Mouse (Mus musculus) forebrain, embryonic 14.5 days (tissue): ENCODE measurements around the gene Hesx1. TPM values are rescaled to one million over a fixed set of nuclear protein-coding genes. Genes with fewer than 3 reads are reported as not detected.

Source experiments
- ATAC-seq: fragments of 200-750 bp; cut with Nextera tagmentation; 2 replicates; pipeline ENCODE4 v1.8.0; 2017; ENCODE audit warnings: mild to moderate bottlenecking, moderate library complexity
- DNase-seq: peaks from one replicate; pipeline ENCODE4 v3.0.0-alpha.2; 2015; ENCODE audit warnings: low spot score
- H3K27ac ChIP-seq: fragments of 300-500 bp; sonication (generic); 2 replicates; pipeline ENCODE4 v1.5.1; 2014; ENCODE audit warnings: low read depth, mild to moderate bottlenecking, control low read depth, low read length, moderate library complexity
- H3K27me3 ChIP-seq: fragments of 300-500 bp; sonication (generic); replicated peaks from 2 replicates; pipeline ENCODE4 v1.6.1; 2014; ENCODE audit warnings: low read length, control low read depth, mixed read lengths; ENCODE audit not compliant: control insufficient read depth, insufficient read depth
- H3K36me3 ChIP-seq: fragments of 300-500 bp; sonication (generic); 2 replicates; pipeline ENCODE4 v1.6.1; 2014; ENCODE audit warnings: low read length, control low read depth; ENCODE audit not compliant: control insufficient read depth, insufficient read depth
- H3K4me1 ChIP-seq: fragments of 300-500 bp; sonication (generic); 2 replicates; pipeline ENCODE4 v1.6.1; 2014; ENCODE audit warnings: antibody characterized with exemption, low read length, control low read depth; ENCODE audit not compliant: control insufficient read depth, insufficient read depth
- H3K4me2 ChIP-seq: fragments of 300-500 bp; sonication (generic); 2 replicates; pipeline ENCODE4 v1.6.1; 2014; ENCODE audit warnings: mild to moderate bottlenecking, control low read depth, low read length
- H3K4me3 ChIP-seq: fragments of 300-500 bp; sonication (generic); 2 replicates; pipeline ENCODE4 v1.5.1; 2014; ENCODE audit warnings: low read depth, low read length, control low read depth
- H3K9ac ChIP-seq: fragments of 300-500 bp; sonication (generic); 2 replicates; pipeline ENCODE4 v1.6.1; 2014; ENCODE audit warnings: mild to moderate bottlenecking, low read length, control low read depth, moderate library complexity
- H3K9me3 ChIP-seq: fragments of 300-500 bp; sonication (generic); replicated peaks from 2 replicates; pipeline ENCODE4 v1.6.1; 2016; ENCODE audit warnings: low read length, control low read depth, mixed read lengths; ENCODE audit not compliant: control insufficient read depth
- WGBS: fragments of 180-500 bp; shearing (Covaris S2); extraction: QIAGEN DNeasy Blood & Tissue Kit; methylation state at CpG from one replicate; pipeline ENCODE4 v1.1.7; 2014; 5-methylcytosine and 5-hydroxymethylcytosine counted together
- polyA plus RNA-seq: library from polyadenylated mRNA; unstranded; fragments of >200 nt; fragmentation: Nextera tagmentation; extraction: Ambion mirVana; gene quantifications from 2 replicates; pipeline ENCODE4 v1.2.1, GENCODE M21; 2014

Gene Hesx1
- polyA plus RNA-seq, 1 experiment from 2014 or later, result not detected

DNA sequence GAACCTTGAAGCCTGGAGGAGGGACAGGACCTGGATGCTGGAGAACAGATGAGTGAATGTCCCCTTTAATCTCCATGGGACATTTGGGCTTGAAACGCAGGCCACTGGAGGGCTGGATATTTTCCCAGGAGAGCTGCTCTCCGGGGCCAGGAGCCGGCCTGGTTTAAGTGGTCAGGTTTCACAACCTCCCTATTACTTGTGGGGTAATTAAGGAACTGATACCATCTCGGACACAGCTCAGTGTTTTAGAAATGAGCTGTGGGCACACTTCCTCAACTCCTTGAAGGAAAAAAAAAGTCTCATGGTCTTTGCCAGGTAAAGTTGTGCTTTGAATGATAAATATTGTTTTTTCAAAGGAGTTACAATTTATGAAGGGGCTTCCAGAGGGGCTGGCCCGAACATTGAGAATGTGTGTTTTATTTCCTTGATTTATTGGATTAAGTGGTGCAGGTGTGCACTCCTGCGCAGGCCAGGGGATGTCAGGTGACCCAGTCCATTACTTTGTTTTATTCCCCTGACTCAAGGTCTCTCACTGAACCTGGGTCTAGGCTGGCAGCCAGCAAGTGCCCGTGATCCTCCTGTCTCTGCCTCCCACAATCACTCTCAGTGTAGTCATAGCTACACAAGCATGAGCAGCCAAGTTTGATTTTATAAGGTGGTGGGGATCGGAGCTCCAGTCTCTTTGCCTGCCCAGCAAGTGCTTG is 48.2 kb downstream of the Hesx1 start:
- no peaks in the 10 kb centered on the region for H3K36me3 ChIP-seq
- H3K4me3 ChIP-seq, result no peak overlapping the region
- ATAC-seq (no peak), DNase-seq (no peak)
- no peak overlapping the region for H3K9ac ChIP-seq
- peaks cover 2% of the 10 kb centered on the region; the same call in 1 of the 2 replicates for H3K4me1 ChIP-seq
- H3K27me3 ChIP-seq, result peaks cover 8% of the 10 kb centered on the region; the same call in 1 of the 2 replicates
- H3K9me3 ChIP-seq, result no peaks in the 10 kb centered on the region
- WGBS, result 48% methylated on average over 8 of the region's 8 CpGs
- no peak overlapping the region for H3K27ac ChIP-seq
- no peak overlapping the region for H3K4me2 ChIP-seq

DNA sequence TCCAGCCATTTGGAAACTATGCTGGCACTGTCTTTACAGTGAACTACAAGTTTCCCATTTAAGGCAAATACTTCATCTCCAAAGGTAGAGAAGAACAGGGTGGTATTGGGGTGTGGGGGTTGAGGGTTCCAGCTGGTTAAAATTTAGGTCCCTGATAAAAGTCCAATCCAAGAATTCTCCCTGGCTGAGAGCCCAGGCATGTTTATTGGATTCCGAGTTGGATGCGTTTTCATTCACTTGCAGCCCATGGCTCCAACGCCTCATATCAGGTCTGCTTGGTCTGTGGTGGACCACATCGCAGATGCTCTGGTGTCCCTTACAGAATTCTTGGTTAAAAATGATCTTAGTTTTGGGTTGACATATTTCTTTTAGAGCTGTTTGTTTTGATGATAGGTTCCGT is 49.2 kb downstream of the Hesx1 start:
- Histone ChIP-seq H3K4me3 (no peak overlapping the region), H3K4me2 (no peak overlapping the region), H3K9ac (no peak overlapping the region), H3K36me3 (no peaks in the 10 kb centered on the region), H3K4me1 (peaks cover 2% of the 10 kb centered on the region; the same call in 1 of the 2 replicates), H3K27me3 (peaks cover 8% of the 10 kb centered on the region; the same call in 1 of the 2 replicates), H3K9me3 (no peaks in the 10 kb centered on the region), H3K27ac (no peak overlapping the region)
- 55% methylated on average over 5 of the region's 5 CpGs for WGBS
- no peak for DNase-seq
- no peak for ATAC-seq

DNA sequence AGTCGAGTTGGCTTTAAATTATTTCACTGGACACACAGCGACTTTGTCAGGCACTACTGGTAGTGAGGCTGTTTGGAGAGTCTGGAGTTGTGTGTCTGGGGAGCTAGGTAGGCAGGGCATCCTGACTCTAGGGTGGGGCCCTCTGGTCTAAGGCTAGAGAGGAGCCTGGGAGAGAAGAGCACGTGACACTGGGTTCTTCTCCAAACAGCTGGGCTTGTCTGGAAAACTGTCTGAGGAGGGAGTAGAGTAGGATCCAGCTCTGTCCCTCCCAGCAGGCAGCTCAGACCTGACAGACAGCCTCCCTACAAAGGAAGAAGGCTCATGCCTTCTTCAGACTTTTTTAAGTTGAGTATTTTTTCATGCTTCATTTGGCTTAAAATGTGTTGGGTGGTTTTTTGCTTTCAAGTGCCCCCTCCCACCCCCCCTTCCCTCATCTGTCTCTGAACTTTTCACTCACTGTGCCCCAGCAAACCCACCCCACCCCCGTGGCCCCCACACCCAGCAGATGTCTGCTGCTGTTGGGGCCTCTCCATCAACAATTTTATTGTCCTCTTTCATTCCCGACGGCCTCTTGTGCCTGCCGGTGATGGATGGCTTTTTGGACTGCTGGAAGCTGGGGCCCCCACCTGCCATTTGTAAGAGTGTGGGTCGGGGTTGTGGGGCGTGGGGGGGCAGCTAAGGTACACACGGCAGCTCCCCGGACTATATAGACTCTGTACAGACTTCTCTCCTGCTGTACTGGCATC is 50.2 kb downstream of the Hesx1 start:
- 8% methylated on average over 11 of the region's 11 CpGs for WGBS
- no peaks in the 10 kb centered on the region for H3K9me3 ChIP-seq
- no peak overlapping the region for H3K27ac ChIP-seq
- no peak overlapping the region for H3K4me3 ChIP-seq
- H3K27me3 ChIP-seq, result peaks cover 8% of the 10 kb centered on the region; the same call in 1 of the 2 replicates
- peaks cover 6% of the 10 kb centered on the region; the same call in 1 of the 2 replicates for H3K4me1 ChIP-seq
- ATAC-seq (no peak), DNase-seq (no peak)
- H3K36me3 ChIP-seq, result no peaks in the 10 kb centered on the region
- H3K9ac ChIP-seq, result no peak overlapping the region
- no peak overlapping the region for H3K4me2 ChIP-seq

DNA sequence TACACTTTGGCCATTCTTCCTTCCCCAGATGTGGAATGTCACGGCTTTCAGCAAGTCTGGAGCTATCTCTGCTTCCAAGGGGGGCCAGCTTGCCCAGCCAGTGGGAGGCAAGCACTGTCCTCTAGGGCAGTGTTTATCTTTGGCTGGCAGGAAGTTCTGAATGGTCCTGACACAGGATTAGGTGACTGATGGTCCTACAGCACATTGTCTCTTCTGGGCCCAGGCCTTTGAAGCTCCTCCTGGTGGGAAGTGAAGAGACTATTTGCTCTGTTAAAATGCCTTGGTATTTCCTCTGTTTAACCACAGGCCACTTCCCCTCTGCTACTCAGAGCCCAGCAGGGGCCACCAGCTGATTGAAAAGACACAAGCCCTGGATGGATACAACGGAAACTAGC is 50.7 kb downstream of the Hesx1 start:
- H3K36me3 ChIP-seq, result no peaks in the 10 kb centered on the region
- 27% methylated on average over 2 of the region's 2 CpGs for WGBS
- H3K9ac ChIP-seq, result no peak overlapping the region
- H3K27ac ChIP-seq, result no peak overlapping the region
- no peaks in the 10 kb centered on the region for H3K9me3 ChIP-seq
- no peak for DNase-seq
- no peak overlapping the region for H3K4me2 ChIP-seq
- no peak for ATAC-seq
- peaks cover 8% of the 10 kb centered on the region; the same call in 1 of the 2 replicates for H3K4me1 ChIP-seq
- peaks cover 4% of the 10 kb centered on the region; the same call in 1 of the 2 replicates for H3K27me3 ChIP-seq
- H3K4me3 ChIP-seq, result no peak overlapping the region

DNA sequence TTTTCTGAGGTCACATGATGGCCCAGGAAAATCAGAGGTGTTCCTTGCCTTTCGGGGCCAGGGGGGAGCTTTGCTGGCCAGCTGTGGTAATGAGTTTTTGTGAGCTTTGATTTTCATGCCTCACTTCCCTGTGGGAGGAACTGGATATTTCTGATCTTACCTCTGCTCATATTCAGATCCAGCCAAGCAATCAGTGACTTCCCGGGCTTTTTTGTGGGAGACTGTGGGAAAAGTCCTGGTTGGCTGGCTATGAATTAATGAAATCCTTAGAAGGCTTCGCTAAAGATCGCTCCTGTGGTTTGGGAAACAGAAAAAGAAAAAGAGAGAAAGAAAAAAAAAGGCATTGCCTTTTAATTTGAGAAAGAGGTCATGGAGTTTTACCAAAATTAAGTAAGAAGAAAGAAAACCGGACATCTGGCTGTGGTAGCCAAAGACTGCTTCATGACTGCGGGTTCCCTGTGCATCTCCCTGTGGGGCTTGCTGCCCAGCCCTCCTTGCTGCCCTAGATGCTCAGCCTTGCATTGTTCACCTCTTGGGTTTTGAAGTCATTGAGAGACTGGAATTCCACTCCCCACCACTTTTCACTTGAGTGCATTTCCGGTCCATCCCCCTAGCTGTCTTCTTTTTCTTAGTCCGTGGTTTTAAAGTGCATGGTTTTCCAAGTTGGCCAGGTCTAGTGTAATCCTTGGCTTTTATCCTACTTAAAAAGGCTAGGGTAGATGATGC is 54.2 kb downstream of the Hesx1 start:
- Histone ChIP-seq H3K9me3 (no peaks in the 10 kb centered on the region), H3K27me3 (no peaks in the 10 kb centered on the region), H3K9ac (no peak overlapping the region), H3K36me3 (no peaks in the 10 kb centered on the region), H3K27ac (no peak overlapping the region), H3K4me2 (no peak overlapping the region), H3K4me1 (peaks cover 19% of the 10 kb centered on the region), H3K4me3 (no peak overlapping the region)
- no peak for DNase-seq
- no peak for ATAC-seq
- 14% methylated on average over 8 of the region's 8 CpGs for WGBS

DNA sequence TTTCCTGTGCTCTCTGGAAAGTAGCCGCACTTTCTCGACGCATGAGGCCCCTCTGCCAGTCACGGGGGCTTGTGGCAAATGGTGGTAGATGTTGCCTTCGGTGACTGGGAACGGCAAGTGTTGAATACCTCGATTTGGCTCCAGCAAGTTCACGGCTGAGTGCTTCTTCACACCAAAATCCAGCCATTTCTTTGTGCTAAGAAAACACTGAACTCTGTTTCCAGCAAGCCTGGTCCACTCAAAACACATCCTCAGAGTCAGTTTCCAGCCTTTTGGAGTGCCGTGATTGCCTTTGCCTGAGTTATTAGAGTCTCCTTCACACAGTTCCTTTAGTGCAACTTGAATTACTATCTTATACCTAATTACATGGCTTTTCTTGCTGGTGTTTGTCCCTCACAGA is 55.8 kb downstream of the Hesx1 start:
- Histone ChIP-seq H3K9me3 (no peaks in the 10 kb centered on the region), H3K4me1 (peaks cover 19% of the 10 kb centered on the region), H3K4me3 (no peak overlapping the region), H3K36me3 (no peaks in the 10 kb centered on the region), H3K4me2 (no peak overlapping the region), H3K27me3 (no peaks in the 10 kb centered on the region), H3K27ac (peak overlapping the region; percentile 48; the same call in 1 of the 2 replicates), H3K9ac (no peak overlapping the region)
- ATAC-seq (no peak), DNase-seq (peak; percentile 49)
- WGBS, result 5% methylated on average over 9 of the region's 9 CpGs

DNA sequence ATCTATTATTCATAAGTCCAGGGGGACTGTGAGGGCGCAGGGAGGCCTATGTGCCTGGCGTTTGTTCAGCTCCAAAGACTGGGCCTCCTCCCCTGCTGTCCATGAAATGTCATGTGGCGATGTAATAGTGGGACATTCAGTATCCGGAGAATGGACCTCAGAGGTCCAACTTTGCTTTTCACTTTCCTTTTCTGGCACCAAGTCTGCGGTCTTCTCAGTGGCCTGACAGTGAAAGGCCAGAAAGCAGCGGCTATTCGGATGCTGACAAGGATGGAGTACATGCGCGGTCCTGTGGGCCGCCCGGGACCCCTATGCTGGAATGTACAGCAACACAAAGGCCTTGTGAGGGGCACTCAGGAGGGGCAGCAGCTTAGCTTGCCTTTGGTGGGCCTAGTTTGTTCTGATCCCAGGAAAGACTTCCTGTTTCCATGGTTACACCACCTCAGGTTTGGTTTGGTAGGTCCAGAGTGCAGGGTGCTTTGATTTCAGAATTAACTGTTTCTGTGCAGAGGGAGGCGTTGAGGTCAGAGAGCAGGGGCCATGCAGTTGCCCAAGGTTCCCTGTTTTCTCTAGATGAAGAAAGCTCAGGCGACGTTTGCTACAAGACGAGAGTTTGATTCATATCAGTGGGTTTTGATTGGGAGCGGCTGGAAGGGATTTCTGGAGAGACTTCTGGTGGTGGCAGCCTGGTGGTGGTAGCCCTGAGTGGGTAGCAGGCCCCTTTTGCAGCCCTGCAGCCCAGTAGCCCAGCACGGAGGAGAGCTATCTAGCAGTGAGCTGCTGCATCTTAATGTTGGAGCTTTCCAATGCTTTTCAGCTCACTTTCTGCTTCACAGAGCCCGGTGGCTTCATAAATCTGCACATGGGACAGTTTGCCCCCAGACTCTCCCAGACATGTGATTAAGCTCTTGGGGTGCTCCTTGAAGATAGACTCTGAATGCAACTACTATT is 56.6 kb downstream of the Hesx1 start:
- peak overlapping the region; percentile 10; the same call in 1 of the 2 replicates for H3K4me2 ChIP-seq
- H3K27me3 ChIP-seq, result no peaks in the 10 kb centered on the region
- peak; percentile 48 for ATAC-seq
- peak overlapping the region; percentile 63 for H3K27ac ChIP-seq
- H3K4me3 ChIP-seq, result no peak overlapping the region
- WGBS, result 12% methylated on average over 18 of the region's 18 CpGs
- peak; percentile 34 for DNase-seq
- peaks cover 19% of the 10 kb centered on the region for H3K4me1 ChIP-seq
- H3K36me3 ChIP-seq, result no peaks in the 10 kb centered on the region
- H3K9me3 ChIP-seq, result no peaks in the 10 kb centered on the region
- H3K9ac ChIP-seq, result peak overlapping the region; percentile 10; the same call in 1 of the 2 replicates

DNA sequence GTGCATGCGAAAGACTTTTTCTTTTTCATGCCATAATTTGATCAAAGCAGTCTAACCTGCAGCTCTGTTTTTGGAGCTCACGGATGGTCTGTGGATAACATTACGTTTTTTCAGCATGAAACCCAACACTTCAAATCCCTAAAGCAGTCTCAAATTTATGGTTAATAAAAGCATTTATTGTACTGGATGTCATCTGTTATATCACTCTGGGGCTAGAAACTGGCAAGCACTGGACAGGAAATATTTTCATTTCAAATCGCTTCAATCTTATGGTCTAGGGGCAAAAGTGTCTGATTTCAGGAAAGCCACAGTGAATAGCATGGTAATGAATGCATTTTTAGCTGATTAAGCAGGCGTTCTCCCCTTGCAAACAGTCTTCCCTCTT is 57.3 kb downstream of the Hesx1 start:
- Histone ChIP-seq H3K4me3 (no peak overlapping the region), H3K27ac (peak overlapping the region; percentile 63), H3K9ac (no peak overlapping the region), H3K9me3 (no peaks in the 10 kb centered on the region), H3K4me2 (no peak overlapping the region), H3K4me1 (peaks cover 19% of the 10 kb centered on the region), H3K27me3 (no peaks in the 10 kb centered on the region), H3K36me3 (no peaks in the 10 kb centered on the region)
- ATAC-seq (no peak), DNase-seq (no peak)
- 34% methylated on average over 5 of the region's 5 CpGs for WGBS
